ENCODE assay signal across 22 mouse cellular contexts in genomic region chr7:113721994-113722393, GRCm38 (mm10). TPM values are rescaled to one million over a fixed set of nuclear protein-coding genes. Genes with fewer than 3 reads are reported as not detected.
DNase-seq lines count a peak whose midpoint lies in the region; ATAC-seq lines count a peak whose summit lies in the region.
"Had no signal": no experiment of that assay in that cellular context is flagged by ENCODE, and none has a peak within 500 bp of the region (broad histone marks: within the 10 kb centered on the region; RNA-seq: fewer than 3 reads in every experiment).

No protein-coding gene starts in this region.

- ATAC-seq in megakaryocyte, adult 5-6 weeks (ENCODE audit: poor library complexity, severe bottlenecking) = peak; percentile 97
- peak; percentile 80 for ATAC-seq in monocyte, adult 5-6 weeks (replicated peaks; ENCODE audit: insufficient number of reproducible peaks, low FRiP score, low TSS enrichment, poor library complexity, severe bottlenecking)
- ATAC-seq: CD4-positive, CD25-positive, alpha-beta regulatory T cell, adult 4 months; forebrain, embryonic 13.5 days; forebrain, embryonic 16.5 days; hindbrain, postnatal 0 days had no signal

- DNase-seq in lung, postnatal 36 days = peak; percentile 5
- DNase-seq in lung, postnatal 14 days = no peak
- DNase-seq in thymus, postnatal 14 days = no peak
- no peak for DNase-seq in left cerebral cortex, adult 11 months (ENCODE audit: low spot score)
- DNase-seq: adrenal gland, adult 2 months; adrenal gland, postnatal 14 days; cerebellum, adult 11 months; cerebellum, adult 2 months; cerebellum, postnatal 10 days; cerebellum, postnatal 36 days; gastrocnemius, postnatal 10 days; gastrocnemius, postnatal 36 days; heart, adult 18-20 months; heart, postnatal 14 days; heart, postnatal 4 days had no signal

RNA-seq across cellular contexts. Expression of gene Spon1, which starts 43.8 kb away (rescaled TPM):
- total RNA-seq in megakaryocyte, adult 5-6 weeks (2015) = 0.13 TPM in 1 of 2 replicates, not detected in the other
- 0.04 and 0.22 TPM in 2 replicates for total RNA-seq in megakaryocyte, adult 5-6 weeks (2017)
- total RNA-seq in monocyte, adult 5-6 weeks (2017) = 0.10 to 0.11 TPM in 2 of 3 replicates, not detected in the other
- total RNA-seq: MEL had no signal
